Mouse (Mus musculus) hindbrain, embryonic 16.5 days (tissue): Measurements from ENCODE around the gene 4930519G04Rik. TPM values are rescaled to one million over a fixed set of nuclear protein-coding genes. Genes with fewer than 3 reads are reported as not detected.
"Not testable (repeated sequence)": the region's sequence is repeated elsewhere in the genome, so short reads cannot be mapped to it uniquely, and the experiment has no call there.

Source experiments
- ATAC-seq: fragments of 200-750 bp; cut with Nextera tagmentation; 2 replicates; pipeline ENCODE4 v1.8.0; 2017; ENCODE audit warnings: moderate TSS enrichment, moderate library complexity
- H3K27ac ChIP-seq: fragments of 300-500 bp; sonication (generic); 2 replicates; pipeline ENCODE4 v1.5.1; 2014; ENCODE audit warnings: low read depth, mild to moderate bottlenecking, control low read depth, low read length, moderate library complexity
- H3K27me3 ChIP-seq: fragments of 300-500 bp; sonication (generic); replicated peaks from 2 replicates; pipeline ENCODE4 v1.6.1; 2014; ENCODE audit warnings: low read length; ENCODE audit not compliant: control insufficient read depth, insufficient read depth
- H3K36me3 ChIP-seq: fragments of 300-500 bp; sonication (generic); 2 replicates; pipeline ENCODE4 v1.6.1; 2014; ENCODE audit warnings: mild to moderate bottlenecking, low read length, moderate library complexity, mixed read lengths; ENCODE audit not compliant: control insufficient read depth, insufficient read depth
- H3K4me1 ChIP-seq: fragments of 300-500 bp; sonication (generic); 2 replicates; pipeline ENCODE4 v1.6.1; 2014; ENCODE audit warnings: low read depth, low read length; ENCODE audit not compliant: control insufficient read depth, insufficient read depth
- H3K4me2 ChIP-seq: fragments of 300-500 bp; sonication (generic); 2 replicates; pipeline ENCODE4 v1.6.1; 2014; ENCODE audit warnings: mild to moderate bottlenecking, low read length, control low read depth, moderate library complexity
- H3K4me3 ChIP-seq: fragments of 300-500 bp; sonication (generic); 2 replicates; pipeline ENCODE4 v1.5.1; 2014; ENCODE audit warnings: mild to moderate bottlenecking, low read length, control low read depth, moderate library complexity
- H3K9ac ChIP-seq: fragments of 300-500 bp; sonication (generic); 2 replicates; pipeline ENCODE4 v1.6.1; 2014; ENCODE audit warnings: low read depth, mild to moderate bottlenecking, control low read depth, low read length, moderate library complexity
- H3K9me3 ChIP-seq: fragments of 300-500 bp; sonication (generic); 2 replicates; pipeline ENCODE4 v1.6.1; 2014; ENCODE audit warnings: mild to moderate bottlenecking, low read length, moderate library complexity; ENCODE audit not compliant: control insufficient read depth
- WGBS: fragments of 180-500 bp; shearing (Covaris S2); extraction: QIAGEN DNeasy Blood & Tissue Kit; methylation state at CpG from one replicate; pipeline ENCODE4 v1.1.7; 2014; 5-methylcytosine and 5-hydroxymethylcytosine counted together
- polyA plus RNA-seq: library from polyadenylated mRNA; unstranded; fragments of >200 nt; fragmentation: Nextera tagmentation; extraction: Ambion mirVana; gene quantifications from 2 replicates; pipeline ENCODE4 v1.2.1, GENCODE M21; 2015

The 4930519G04Rik gene
- polyA plus RNA-seq, 1 experiment from 2014 or later = not detected

GRCm38 (mm10) chr5:114859253-114859652 lies 5.8 kb downstream of the 4930519G04Rik start:
- ATAC-seq = peak; percentile 75; the same call in 1 of the 2 replicates
- Histone ChIP-seq H3K27me3 (no peaks in the 10 kb centered on the region), H3K9me3 (no peaks in the 10 kb centered on the region), H3K27ac (0 out of 2 replicates have a peak overlapping the region, but pooled peaks have one; percentile 35), H3K9ac (peak overlapping the region; percentile 60), H3K4me1 (peaks cover 3% of the 10 kb centered on the region; the same call in 1 of the 2 replicates), H3K4me2 (peak overlapping the region; percentile 67), H3K36me3 (no peaks in the 10 kb centered on the region), H3K4me3 (peak overlapping the region; percentile 33)
- WGBS = 3% methylated on average over 18 of the region's 18 CpGs

GRCm38 (mm10) chr5:114861730-114862129 lies 8.3 kb downstream of the 4930519G04Rik start:
- H3K9me3 ChIP-seq = no peaks in the 10 kb centered on the region
- no peak overlapping the region for H3K27ac ChIP-seq
- no peak for ATAC-seq
- H3K36me3 ChIP-seq = no peaks in the 10 kb centered on the region
- no peak overlapping the region for H3K4me2 ChIP-seq
- WGBS = 64% methylated on average over 6 of the region's 6 CpGs
- no peaks in the 10 kb centered on the region for H3K27me3 ChIP-seq
- no peak overlapping the region for H3K9ac ChIP-seq
- H3K4me3 ChIP-seq = no peak overlapping the region
- H3K4me1 ChIP-seq = peaks cover 3% of the 10 kb centered on the region; the same call in 1 of the 2 replicates

- WGBS = 79% methylated on average over 7 of the region's 7 CpGs
- H3K27ac ChIP-seq = no peak overlapping the region
These were observed 11.3 kb downstream of the 4930519G04Rik start for GRCm38 (mm10) chr5:114864813-114865212.

GRCm38 (mm10) chr5:114865279-114865678 lies 11.8 kb downstream of the 4930519G04Rik start:
- Histone ChIP-seq H3K9me3 (peaks cover 7% of the 10 kb centered on the region), H3K4me1 (no peaks in the 10 kb centered on the region), H3K27me3 (no peaks in the 10 kb centered on the region), H3K36me3 (no peaks in the 10 kb centered on the region), H3K9ac (no peak overlapping the region), H3K27ac (no peak overlapping the region), H3K4me3 (no peak overlapping the region), H3K4me2 (no peak overlapping the region)
- ATAC-seq = no peak
- WGBS = 91% methylated on average over 12 of the region's 12 CpGs

More at GRCm38 (mm10) chr5:114864813-114865212, 11.3 kb downstream of the 4930519G04Rik start:
- Histone ChIP-seq H3K4me3 (no peak overlapping the region), H3K9me3 (peaks cover 7% of the 10 kb centered on the region), H3K4me1 (no peaks in the 10 kb centered on the region), H3K27me3 (no peaks in the 10 kb centered on the region), H3K4me2 (no peak overlapping the region), H3K36me3 (no peaks in the 10 kb centered on the region), H3K9ac (no peak overlapping the region)
- no peak for ATAC-seq

- ATAC-seq = no peak
- Histone ChIP-seq H3K4me3 (no peak overlapping the region), H3K36me3 (no peaks in the 10 kb centered on the region), H3K4me2 (no peak overlapping the region), H3K27ac (no peak overlapping the region), H3K9me3 (no peaks in the 10 kb centered on the region), H3K4me1 (no peaks in the 10 kb centered on the region), H3K27me3 (no peaks in the 10 kb centered on the region), H3K9ac (no peak overlapping the region)
- 53% methylated on average over 6 of the region's 6 CpGs for WGBS
These were observed 22.4 kb downstream of the 4930519G04Rik start for GRCm38 (mm10) chr5:114875858-114876257.

GRCm38 (mm10) chr5:114876331-114876730 lies 22.9 kb downstream of the 4930519G04Rik start:
- Histone ChIP-seq H3K27ac (no peak overlapping the region), H3K27me3 (no peaks in the 10 kb centered on the region), H3K4me3 (no peak overlapping the region), H3K9ac (no peak overlapping the region), H3K4me2 (no peak overlapping the region), H3K4me1 (no peaks in the 10 kb centered on the region), H3K36me3 (no peaks in the 10 kb centered on the region), H3K9me3 (no peaks in the 10 kb centered on the region)
- ATAC-seq = no peak
- WGBS = 25% methylated on average over 6 of the region's 6 CpGs

GRCm38 (mm10) chr5:114877487-114877886 lies 24.0 kb downstream of the 4930519G04Rik start:
- 70% methylated on average over 7 of the region's 7 CpGs for WGBS
- H3K4me2 ChIP-seq = no peak overlapping the region

GRCm38 (mm10) chr5:114879399-114879798 lies 25.9 kb downstream of the 4930519G04Rik start:
- Histone ChIP-seq H3K4me1 (no peaks in the 10 kb centered on the region), H3K36me3 (no peaks in the 10 kb centered on the region), H3K9me3 (no peaks in the 10 kb centered on the region), H3K27me3 (no peaks in the 10 kb centered on the region), H3K4me3 (no peak overlapping the region), H3K9ac (no peak overlapping the region; the same call in 1 of the 2 replicates), H3K27ac (no peak overlapping the region), H3K4me2 (no peak overlapping the region)
- WGBS = 62% methylated on average over 13 of the region's 13 CpGs
- no peak for ATAC-seq

More at GRCm38 (mm10) chr5:114877487-114877886, 24.0 kb downstream of the 4930519G04Rik start:
- Histone ChIP-seq H3K9ac (no peak overlapping the region), H3K4me1 (no peaks in the 10 kb centered on the region), H3K27ac (no peak overlapping the region), H3K27me3 (no peaks in the 10 kb centered on the region), H3K36me3 (no peaks in the 10 kb centered on the region), H3K4me3 (no peak overlapping the region), H3K9me3 (no peaks in the 10 kb centered on the region)
- ATAC-seq = no peak

- not testable (repeated sequence) for H3K9me3 ChIP-seq, H3K4me1 ChIP-seq, ATAC-seq, H3K27me3 ChIP-seq, H3K36me3 ChIP-seq, H3K4me3 ChIP-seq, H3K9ac ChIP-seq, H3K4me2 ChIP-seq, H3K27ac ChIP-seq
- 89% methylated on average over 6 of the region's 7 CpGs for WGBS
These were observed 28.9 kb downstream of the 4930519G04Rik start for GRCm38 (mm10) chr5:114882319-114882718.
